Mouse (Mus musculus): ENCODE data around the gene Ucn2. TPM values are rescaled to one million over a fixed set of nuclear protein-coding genes. Genes with fewer than 3 reads are reported as not detected.

Ucn2 gene
- polyA plus RNA-seq (2014; fragmentation: Nextera tagmentation; extraction: Ambion mirVana) = 0.45 TPM in 1 of 2 replicates, not detected in the other

- no peak within 1 kb of the TSS for H3K4me2 ChIP-seq (replicated peaks; ENCODE audit: low read depth, low read length)
- 91% methylated on average over 4 of the region's 4 CpGs for WGBS
- H3K27ac ChIP-seq (ENCODE audit: low read length) = no peak within 1 kb of the TSS
- H3K9ac ChIP-seq (replicated peaks; ENCODE audit: low read depth, low read length) = no peak within 1 kb of the TSS
- H3K36me3 ChIP-seq (ENCODE audit: control insufficient read depth, insufficient read depth, low read length) = no peaks in the 10 kb centered on the region
- no peaks in the 10 kb centered on the region for H3K9me3 ChIP-seq (ENCODE audit: control insufficient read depth, low read depth, low read length)
- H3K27me3 ChIP-seq (ENCODE audit: control insufficient read depth, insufficient read depth, low read length) = no peaks in the 10 kb centered on the region
- no peak within 1 kb of the TSS for H3K4me3 ChIP-seq (ENCODE audit: low read depth, low read length)
- peaks cover 14% of the 10 kb centered on the region for H3K4me1 ChIP-seq (ENCODE audit: control insufficient read depth, insufficient read depth, low read length)
- no peak for ATAC-seq (ENCODE audit: insufficient number of reproducible peaks, insufficient read depth, low FRiP score, low read depth)
Measured at GRCm38 (mm10) chr9:108985710-108986109, at the start of gene Ucn2. Gene Ucn2 (plus strand): TSS chr9:108986010.

- H3K9ac ChIP-seq (replicated peaks; ENCODE audit: low read depth, low read length) = peak within 1 kb of the TSS; percentile 91
- peaks cover 4% of the 10 kb centered on the region for H3K4me1 ChIP-seq (ENCODE audit: control insufficient read depth, insufficient read depth, low read length)
- peak within 1 kb of the TSS; percentile 75 for H3K4me2 ChIP-seq (replicated peaks; ENCODE audit: low read depth, low read length)
- H3K4me3 ChIP-seq (ENCODE audit: low read depth, low read length) = peak within 1 kb of the TSS; percentile 84
- peak within 1 kb of the TSS; percentile 56; the same call in 1 of the 2 replicates for H3K27ac ChIP-seq (ENCODE audit: low read length)
- H3K9me3 ChIP-seq (ENCODE audit: control insufficient read depth, low read depth, low read length) = no peaks in the 10 kb centered on the region
- H3K36me3 ChIP-seq (ENCODE audit: control insufficient read depth, insufficient read depth, low read length) = peaks cover 20% of the 10 kb centered on the region
- WGBS = 1% methylated on average over 58 of the region's 58 CpGs
- peak; percentile 90 for ATAC-seq (ENCODE audit: insufficient number of reproducible peaks, insufficient read depth, low FRiP score, low read depth)
- H3K27me3 ChIP-seq (ENCODE audit: control insufficient read depth, insufficient read depth, low read length) = no peaks in the 10 kb centered on the region
Measured at GRCm38 (mm10) chr9:108936418-108937364, 49.1 kb upstream of the Ucn2 start, which contains the start of gene Uqcrc1. Gene Uqcrc1 (plus strand): TSS chr9:108936633.

GRCm38 (mm10) chr9:108945111-108945510 lies 40.7 kb upstream of the Ucn2 start:
- Histone ChIP-seq H3K9me3 (ENCODE audit: control insufficient read depth, low read depth, low read length) (no peaks in the 10 kb centered on the region), H3K27me3 (ENCODE audit: control insufficient read depth, insufficient read depth, low read length) (no peaks in the 10 kb centered on the region), H3K4me1 (ENCODE audit: control insufficient read depth, insufficient read depth, low read length) (peaks cover 5% of the 10 kb centered on the region; the same call in 1 of the 2 replicates), H3K4me3 (ENCODE audit: low read depth, low read length) (no peak overlapping the region), H3K36me3 (ENCODE audit: control insufficient read depth, insufficient read depth, low read length) (peaks cover 79% of the 10 kb centered on the region), H3K4me2 (replicated peaks; ENCODE audit: low read depth, low read length) (no peak overlapping the region), H3K27ac (ENCODE audit: low read length) (no peak overlapping the region), H3K9ac (replicated peaks; ENCODE audit: low read depth, low read length) (no peak overlapping the region)
- no peak for ATAC-seq (ENCODE audit: insufficient number of reproducible peaks, insufficient read depth, low FRiP score, low read depth)
- WGBS = 82% methylated on average over 9 of the region's 9 CpGs

GRCm38 (mm10) chr9:108945608-108946007 lies 40.2 kb upstream of the Ucn2 start:
- WGBS = 89% methylated on average over 5 of the region's 5 CpGs
- Histone ChIP-seq H3K36me3 (ENCODE audit: control insufficient read depth, insufficient read depth, low read length) (peaks cover 74% of the 10 kb centered on the region), H3K4me2 (replicated peaks; ENCODE audit: low read depth, low read length) (no peak overlapping the region), H3K4me1 (ENCODE audit: control insufficient read depth, insufficient read depth, low read length) (peaks cover 5% of the 10 kb centered on the region; the same call in 1 of the 2 replicates), H3K9ac (replicated peaks; ENCODE audit: low read depth, low read length) (no peak overlapping the region), H3K9me3 (ENCODE audit: control insufficient read depth, low read depth, low read length) (no peaks in the 10 kb centered on the region), H3K4me3 (ENCODE audit: low read depth, low read length) (no peak overlapping the region), H3K27ac (ENCODE audit: low read length) (no peak overlapping the region), H3K27me3 (ENCODE audit: control insufficient read depth, insufficient read depth, low read length) (no peaks in the 10 kb centered on the region)
- ATAC-seq (ENCODE audit: insufficient number of reproducible peaks, insufficient read depth, low FRiP score, low read depth) = no peak

GRCm38 (mm10) chr9:108949231-108949966 lies 36.4 kb upstream of the Ucn2 start:
- ATAC-seq (ENCODE audit: insufficient number of reproducible peaks, insufficient read depth, low FRiP score, low read depth) = peak; percentile 72; the same call in 1 of the 2 replicates
- H3K9ac ChIP-seq (replicated peaks; ENCODE audit: low read depth, low read length) = no peak overlapping the region
- no peaks in the 10 kb centered on the region for H3K9me3 ChIP-seq (ENCODE audit: control insufficient read depth, low read depth, low read length)
- peaks cover 5% of the 10 kb centered on the region; the same call in 1 of the 2 replicates for H3K4me1 ChIP-seq (ENCODE audit: control insufficient read depth, insufficient read depth, low read length)
- 58% methylated on average over 13 of the region's 13 CpGs for WGBS
- H3K4me2 ChIP-seq (replicated peaks; ENCODE audit: low read depth, low read length) = no peak overlapping the region
- H3K27me3 ChIP-seq (ENCODE audit: control insufficient read depth, insufficient read depth, low read length) = no peaks in the 10 kb centered on the region
- no peak overlapping the region for H3K4me3 ChIP-seq (ENCODE audit: low read depth, low read length)
- peaks cover 54% of the 10 kb centered on the region for H3K36me3 ChIP-seq (ENCODE audit: control insufficient read depth, insufficient read depth, low read length)
- H3K27ac ChIP-seq (ENCODE audit: low read length) = peak overlapping the region; percentile 57

- no peak overlapping the region for H3K4me3 ChIP-seq (ENCODE audit: low read depth, low read length)
- H3K36me3 ChIP-seq (ENCODE audit: control insufficient read depth, insufficient read depth, low read length) = peaks cover 48% of the 10 kb centered on the region
- no peaks in the 10 kb centered on the region for H3K9me3 ChIP-seq (ENCODE audit: control insufficient read depth, low read depth, low read length)
- ATAC-seq (ENCODE audit: insufficient number of reproducible peaks, insufficient read depth, low FRiP score, low read depth) = no peak
- H3K27ac ChIP-seq (ENCODE audit: low read length) = peak overlapping the region; percentile 57
- no peak overlapping the region for H3K4me2 ChIP-seq (replicated peaks; ENCODE audit: low read depth, low read length)
- WGBS = 83% methylated on average over 9 of the region's 9 CpGs
- H3K9ac ChIP-seq (replicated peaks; ENCODE audit: low read depth, low read length) = no peak overlapping the region
- no peaks in the 10 kb centered on the region for H3K27me3 ChIP-seq (ENCODE audit: control insufficient read depth, insufficient read depth, low read length)
- H3K4me1 ChIP-seq (ENCODE audit: control insufficient read depth, insufficient read depth, low read length) = peaks cover 5% of the 10 kb centered on the region; the same call in 1 of the 2 replicates
Measured at GRCm38 (mm10) chr9:108949967-108950728, 35.7 kb upstream of the Ucn2 start.

GRCm38 (mm10) chr9:108953081-108953636 lies 32.7 kb upstream of the Ucn2 start, which contains the start of gene Col7a1:
Gene Col7a1 (plus strand): TSS chr9:108953586.
- ATAC-seq (ENCODE audit: insufficient number of reproducible peaks, insufficient read depth, low FRiP score, low read depth) = no peak
- Histone ChIP-seq H3K9ac (replicated peaks; ENCODE audit: low read depth, low read length) (0 out of 2 replicates have a peak within 1 kb of the TSS, but pooled peaks have one; percentile 18), H3K36me3 (ENCODE audit: control insufficient read depth, insufficient read depth, low read length) (peaks cover 20% of the 10 kb centered on the region), H3K9me3 (ENCODE audit: control insufficient read depth, low read depth, low read length) (no peaks in the 10 kb centered on the region), H3K27me3 (ENCODE audit: control insufficient read depth, insufficient read depth, low read length) (no peaks in the 10 kb centered on the region), H3K4me3 (ENCODE audit: low read depth, low read length) (peak within 1 kb of the TSS; percentile 21), H3K4me1 (ENCODE audit: control insufficient read depth, insufficient read depth, low read length) (peaks cover 5% of the 10 kb centered on the region; the same call in 1 of the 2 replicates), H3K27ac (ENCODE audit: low read length) (no peak within 1 kb of the TSS), H3K4me2 (replicated peaks; ENCODE audit: low read depth, low read length) (peak within 1 kb of the TSS; percentile 39)
- 10% methylated on average over 15 of the region's 15 CpGs for WGBS
